Mouse (Mus musculus): Measurements from ENCODE around the gene Zbtb5.
"Not testable (repeated sequence)": the region's sequence is repeated elsewhere in the genome, so short reads cannot be mapped to it uniquely, and the experiment has no call there.

Gene Zbtb5

DNA sequence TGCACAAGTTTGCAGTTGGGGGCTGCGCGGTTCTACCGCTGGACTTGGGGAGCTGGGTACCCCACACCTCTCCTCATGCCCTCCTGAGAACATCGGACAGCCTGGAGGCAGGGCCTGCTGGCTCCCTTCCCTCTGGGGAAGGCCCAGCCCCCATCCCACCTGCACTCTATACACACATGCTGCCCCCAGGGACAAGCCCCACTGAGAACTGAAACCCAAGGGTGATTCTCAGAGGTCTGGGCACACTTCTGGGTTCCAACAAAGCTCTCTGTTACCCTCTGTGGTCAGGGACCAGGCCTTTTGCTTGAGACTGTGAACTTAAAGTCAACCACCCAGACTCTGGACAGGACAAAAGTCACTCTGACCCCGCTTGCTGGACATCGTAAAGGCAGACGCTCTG, 42.2 kb downstream of the Zbtb5 start:
- no peak for DNase-seq (ENCODE audit: low spot score)

- no peak for DNase-seq (ENCODE audit: low spot score)
Observed at GRCm38 (mm10) chr4:44967402-44967801, 44.8 kb downstream of the Zbtb5 start.

DNA sequence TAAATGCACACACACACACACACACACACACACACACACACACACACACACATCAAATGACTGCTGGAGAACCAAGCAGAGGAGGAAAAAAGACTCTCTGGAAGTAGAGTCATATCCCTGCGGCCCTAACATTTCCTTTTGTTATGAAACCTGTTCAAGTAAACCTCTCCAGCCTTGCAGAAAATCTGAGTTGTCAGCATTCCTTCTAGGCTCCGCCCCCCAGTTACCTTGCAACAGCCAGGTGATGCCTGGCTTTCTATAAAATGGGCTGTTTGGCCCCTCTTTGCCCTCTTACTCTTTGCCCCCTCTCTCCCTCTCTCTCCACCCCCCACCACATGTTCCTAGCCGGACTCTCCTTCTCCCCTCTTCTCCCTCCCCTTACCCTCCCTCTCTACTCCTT, 46.5 kb downstream of the Zbtb5 start:
- no peak for DNase-seq (ENCODE audit: low spot score)

- no peak for DNase-seq (ENCODE audit: low spot score)
Observed at GRCm38 (mm10) chr4:44965175-44965574, 47.0 kb downstream of the Zbtb5 start.

GRCm38 (mm10) chr4:44963156-44963555, 49.1 kb downstream of the Zbtb5 start:
- DNase-seq (ENCODE audit: low spot score): no peak

GRCm38 (mm10) chr4:44959220-44959619, 53.0 kb downstream of the Zbtb5 start:
- no peak for DNase-seq (ENCODE audit: low spot score)

GRCm38 (mm10) chr4:44958776-44959175, 53.4 kb downstream of the Zbtb5 start:
- no peak for DNase-seq (ENCODE audit: low spot score)

DNA sequence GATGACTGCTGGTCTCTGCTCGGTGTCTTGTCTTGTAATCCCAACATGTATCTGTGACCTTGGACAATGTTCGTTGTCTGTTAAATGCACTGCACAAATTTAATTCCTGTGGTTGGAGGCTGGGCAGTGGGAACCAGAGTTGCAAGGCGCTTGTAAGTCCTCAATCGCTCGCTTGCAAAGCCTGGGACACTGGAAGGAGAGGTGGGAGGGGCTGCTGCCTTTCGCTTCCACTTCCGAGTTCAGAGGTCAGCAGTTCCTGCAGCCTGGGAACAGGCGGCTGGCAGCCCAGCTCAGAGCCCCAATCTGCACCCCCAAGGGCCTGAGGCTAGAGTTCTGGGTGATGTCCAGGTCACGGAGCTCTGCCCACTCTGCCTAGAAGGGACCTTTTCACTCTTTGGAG, 59.2 kb downstream of the Zbtb5 start:
- DNase-seq (ENCODE audit: low spot score): peak; percentile 23

DNA sequence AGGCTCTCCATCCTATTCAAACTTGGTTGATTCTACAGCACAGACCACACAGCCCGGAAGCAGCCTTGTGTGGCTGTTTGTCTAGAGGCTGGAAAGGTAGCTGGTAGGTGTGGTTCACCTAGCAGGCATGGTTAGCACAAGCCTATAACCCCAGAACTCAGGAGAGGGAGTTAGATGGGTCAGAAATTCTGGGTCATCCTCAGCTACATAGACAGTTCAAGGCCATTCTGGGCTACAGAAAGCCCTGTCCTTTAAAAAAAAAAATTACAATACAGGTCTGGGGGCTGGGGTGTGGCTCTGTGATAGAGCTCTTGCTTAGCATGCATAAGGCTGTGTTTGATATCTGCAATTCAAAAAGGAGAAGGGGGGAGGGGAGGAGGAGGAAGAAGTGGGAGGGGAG, 63.9 kb downstream of the Zbtb5 start:
- no peak for DNase-seq (ENCODE audit: low spot score)

- DNase-seq (ENCODE audit: low spot score): no peak
Observed at GRCm38 (mm10) chr4:44947464-44947863, 64.7 kb downstream of the Zbtb5 start.

DNA sequence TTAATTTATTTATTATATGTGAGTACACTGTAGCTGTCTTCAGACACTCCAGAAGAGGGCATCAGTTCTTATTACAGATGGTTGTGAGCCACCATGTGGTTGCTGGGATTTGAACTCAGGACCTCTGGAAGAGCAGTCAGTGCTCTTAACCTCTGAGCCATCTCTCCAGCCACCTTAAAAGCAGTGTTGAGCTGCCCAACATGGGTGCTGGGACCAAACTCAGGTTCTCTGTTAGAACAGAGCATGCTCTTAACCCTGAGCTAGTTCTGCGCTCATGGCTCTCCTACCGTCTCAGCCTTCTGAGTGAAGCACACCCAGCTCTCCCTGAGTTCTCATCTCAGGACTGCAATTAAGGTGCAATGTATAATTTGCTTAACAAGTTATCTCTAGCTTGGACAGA, 66.1 kb downstream of the Zbtb5 start:
- DNase-seq (ENCODE audit: low spot score): not testable (repeated sequence)

GRCm38 (mm10) chr4:44944426-44945075, 67.7 kb downstream of the Zbtb5 start:
- DNase-seq (ENCODE audit: low spot score): no peak

DNA sequence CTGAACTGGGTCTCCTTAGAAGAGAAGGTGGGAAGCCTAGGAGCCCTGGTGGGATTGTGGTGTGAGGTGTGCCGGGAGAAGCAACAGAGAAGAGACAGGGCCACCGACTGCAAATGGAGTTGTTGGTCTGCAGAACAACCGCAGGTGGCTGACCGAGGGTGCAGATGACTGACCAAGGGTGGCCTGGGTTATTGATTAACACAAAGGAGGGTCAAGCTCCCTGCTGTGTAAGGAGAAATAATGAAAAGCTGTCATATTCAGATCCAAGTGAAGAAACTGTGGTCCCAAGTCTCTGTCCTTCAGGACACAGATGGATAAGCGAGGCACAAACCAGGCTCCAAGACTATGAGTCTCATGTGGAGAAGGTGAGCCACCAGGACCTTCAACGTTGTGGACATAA, 68.7 kb downstream of the Zbtb5 start:
- DNase-seq (ENCODE audit: low spot score): no peak

- DNase-seq (ENCODE audit: low spot score): no peak
Observed at GRCm38 (mm10) chr4:44942237-44942636, 70.0 kb downstream of the Zbtb5 start.

Measured in embryo, embryonic 10.5 days (tissue).